Mouse (Mus musculus): ENCODE results near the gene Ackr3. TPM values are rescaled to one million over a fixed set of nuclear protein-coding genes. Genes with fewer than 3 reads are reported as not detected.
A peak's percentile ranks its signal among the peaks of the same experiment; 100 is the strongest.

Gene Ackr3
- polyA plus RNA-seq (2012; fragmentation: generic; extraction: Trizol) = 10.8 TPM

DNA sequence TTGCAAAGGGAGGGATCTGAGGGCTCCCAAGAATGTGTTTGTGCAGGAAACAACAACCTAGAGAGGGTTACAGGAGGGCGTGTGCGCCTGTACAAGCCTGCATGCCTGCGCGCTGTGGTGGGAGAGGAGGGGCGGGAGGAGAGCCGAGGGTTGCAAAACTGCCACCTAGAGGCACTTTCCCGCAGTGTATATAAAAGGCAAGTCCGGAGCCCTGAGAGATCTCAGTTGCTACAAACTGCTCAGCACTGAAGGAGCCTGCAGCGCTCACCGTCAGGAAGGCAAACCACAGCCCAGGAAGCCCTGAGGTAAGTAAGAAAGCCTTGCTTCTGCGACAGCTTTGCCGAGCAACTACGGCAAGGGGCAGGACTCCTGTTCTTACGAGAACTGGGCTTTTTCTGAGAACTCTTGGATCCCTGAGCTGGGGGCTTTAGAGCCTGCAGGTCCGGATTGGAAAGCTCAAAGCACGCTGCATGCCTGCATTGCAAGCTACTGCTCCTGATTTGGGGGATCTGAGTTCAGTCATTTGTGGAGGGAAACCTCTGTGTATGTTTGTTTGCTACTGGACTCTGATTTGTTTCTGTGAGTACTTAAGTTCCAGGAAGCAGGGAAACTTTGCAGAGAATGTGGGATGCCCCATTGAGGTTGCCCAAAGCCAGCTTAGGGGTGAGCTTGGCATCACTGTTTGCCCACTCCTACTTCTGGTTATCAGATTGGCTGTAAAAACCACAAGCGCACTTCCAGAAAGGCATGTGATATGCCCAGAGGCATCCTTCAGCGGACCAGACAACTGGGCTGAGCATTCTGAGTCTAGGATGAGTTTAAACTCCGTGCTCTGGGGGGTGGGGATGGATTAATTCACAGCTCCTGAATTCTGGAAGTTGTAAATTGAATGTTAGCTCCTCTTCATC lies at the start of gene Ackr3:
Gene Ackr3 (plus strand): TSS at position 198 of the 908 bp plus-strand sequence.
- Histone ChIP-seq H3K4me2 (ENCODE audit: low read depth) (peak within 1 kb of the TSS; percentile 76), H3K27me3 (ENCODE audit: control insufficient read depth, insufficient read depth, insufficient read length) (no peaks in the 10 kb centered on the region), H3K4me3 (peak within 1 kb of the TSS; percentile 50), H3K79me2 (ENCODE audit: control insufficient read depth, insufficient read depth) (peaks cover 41% of the 10 kb centered on the region), H3ac (ENCODE audit: control insufficient read depth, insufficient read length) (no peak within 1 kb of the TSS), H3K36me3 (ENCODE audit: control insufficient read depth, insufficient read depth) (no peaks in the 10 kb centered on the region)
- no peak for TF ChIP-seq TCF3 (IDR thresholded peaks at IDR 0.05; ENCODE audit: insufficient read length, low read depth)
- TF ChIP-seq MYOD1 (IDR thresholded peaks at IDR 0.05; ENCODE audit: control insufficient read depth in 1 of 3, insufficient read length in 2 of 3, low read depth in 2 of 3) = peak in 1 of 3 experiments; percentile 10
- TF ChIP-seq SRF (IDR thresholded peaks at IDR 0.05; ENCODE audit: control insufficient read depth, insufficient read length, low read depth) = peak; percentile 21
- TF ChIP-seq CEBPB (IDR thresholded peaks at IDR 0.05; ENCODE audit: insufficient read depth, poor library complexity, severe bottlenecking) = 0 out of 2 replicates have a peak, but pooled peaks have one; percentile 35
- peak; percentile 83 for TF ChIP-seq POLR2A (IDR thresholded peaks at IDR 0.05; ENCODE audit: insufficient read length, low read depth)
- peak; percentile 70 for TF ChIP-seq POLR2AphosphoS2 (IDR thresholded peaks at IDR 0.05; ENCODE audit: insufficient read length, low read depth)
- TF ChIP-seq REST (IDR thresholded peaks at IDR 0.05; ENCODE audit: insufficient read depth, insufficient read length) = no peak
- TF ChIP-seq MAX (IDR thresholded peaks at IDR 0.05; ENCODE audit: low read depth) = no peak
- no peak for TF ChIP-seq E2F4 (IDR thresholded peaks at IDR 0.05; ENCODE audit: insufficient read depth)
- no peak for TF ChIP-seq TCF12 (IDR thresholded peaks at IDR 0.05; ENCODE audit: insufficient read depth, poor library complexity, severe bottlenecking)
- TF ChIP-seq MYOG (IDR thresholded peaks at IDR 0.05; ENCODE audit: control insufficient read depth in 1 of 3, insufficient read depth in 1 of 3, insufficient read length in 2 of 3, low read depth in 2 of 3) = peak in 1 of 3 experiments; percentile 51
- no peak for TF ChIP-seq USF1 (IDR thresholded peaks at IDR 0.05; ENCODE audit: low read depth)

DNA sequence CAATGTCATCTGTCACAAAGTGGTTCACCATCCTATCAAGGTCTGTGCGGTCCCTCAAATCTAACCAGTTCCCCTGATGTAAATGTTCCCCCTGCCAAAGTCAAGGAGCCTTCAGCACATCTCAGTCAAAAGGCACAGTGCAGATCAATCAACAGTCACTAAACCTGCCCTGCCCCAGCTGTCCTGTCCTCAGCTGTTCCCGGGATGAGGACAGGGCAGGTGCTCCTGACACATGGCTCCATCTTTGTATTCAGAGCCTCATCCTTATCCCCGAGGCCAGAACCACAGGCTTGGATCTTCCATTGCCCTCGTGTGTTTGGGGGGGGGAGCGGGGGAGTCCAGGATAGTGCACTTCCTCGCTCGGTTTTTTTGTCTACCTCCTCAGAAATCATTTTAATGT lies 47.2 kb upstream of the Ackr3 start:
- Histone ChIP-seq H3K4me3 (no peak overlapping the region), H3K79me2 (ENCODE audit: control insufficient read depth, insufficient read depth) (no peaks in the 10 kb centered on the region), H3K4me2 (ENCODE audit: low read depth) (no peak overlapping the region), H3K36me3 (ENCODE audit: control insufficient read depth, insufficient read depth) (no peaks in the 10 kb centered on the region), H3K27me3 (ENCODE audit: control insufficient read depth, insufficient read depth, insufficient read length) (no peaks in the 10 kb centered on the region), H3ac (ENCODE audit: control insufficient read depth, insufficient read length) (no peak overlapping the region)
- TF ChIP-seq MAX (IDR thresholded peaks at IDR 0.05; ENCODE audit: low read depth) = no peak
- peak; percentile 97 for TF ChIP-seq TCF3 (IDR thresholded peaks at IDR 0.05; ENCODE audit: insufficient read length, low read depth)
- TF ChIP-seq POLR2A (IDR thresholded peaks at IDR 0.05; ENCODE audit: insufficient read length, low read depth) = no peak
- peak; percentile 94 for TF ChIP-seq TCF12 (IDR thresholded peaks at IDR 0.05; ENCODE audit: insufficient read depth, poor library complexity, severe bottlenecking)
- no peak for TF ChIP-seq SRF (IDR thresholded peaks at IDR 0.05; ENCODE audit: control insufficient read depth, insufficient read length, low read depth)
- TF ChIP-seq MYOG (IDR thresholded peaks at IDR 0.05; ENCODE audit: control insufficient read depth in 1 of 3, insufficient read depth in 1 of 3, insufficient read length in 2 of 3, low read depth in 2 of 3) = peak; percentile 80 to 99 (median 98)
- no peak for TF ChIP-seq E2F4 (IDR thresholded peaks at IDR 0.05; ENCODE audit: insufficient read depth)
- peak; percentile 64 to 99 (median 98) for TF ChIP-seq MYOD1 (IDR thresholded peaks at IDR 0.05; ENCODE audit: control insufficient read depth in 1 of 3, insufficient read length in 2 of 3, low read depth in 2 of 3)

DNA sequence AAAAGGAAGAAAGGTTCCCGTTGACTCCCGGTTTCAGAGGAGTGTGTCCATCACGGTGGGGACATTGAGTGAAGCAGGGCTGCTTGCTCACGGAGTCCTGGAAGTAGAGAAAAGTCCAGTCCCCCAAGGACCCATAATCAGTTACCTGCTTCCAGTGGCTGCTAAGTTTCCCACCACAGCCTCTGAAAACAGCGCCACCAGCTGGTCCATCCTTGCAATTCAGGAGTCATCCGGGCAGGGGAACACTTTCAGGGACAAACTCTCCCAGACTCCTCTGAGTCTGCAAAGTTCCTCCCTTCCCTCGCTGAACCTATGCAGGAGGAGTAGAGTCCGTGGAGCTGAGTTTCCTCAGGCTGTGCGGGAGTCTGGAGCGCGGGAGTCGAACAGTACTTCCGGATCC lies 43.9 kb upstream of the Ackr3 start:
- Histone ChIP-seq H3K79me2 (ENCODE audit: control insufficient read depth, insufficient read depth) (no peaks in the 10 kb centered on the region), H3K36me3 (ENCODE audit: control insufficient read depth, insufficient read depth) (no peaks in the 10 kb centered on the region), H3K27me3 (ENCODE audit: control insufficient read depth, insufficient read depth, insufficient read length) (no peaks in the 10 kb centered on the region), H3K4me2 (ENCODE audit: low read depth) (no peak overlapping the region), H3ac (ENCODE audit: control insufficient read depth, insufficient read length) (no peak overlapping the region), H3K4me3 (no peak overlapping the region)
- no peak for TF ChIP-seq TCF12 (IDR thresholded peaks at IDR 0.05; ENCODE audit: insufficient read depth, poor library complexity, severe bottlenecking)
- TF ChIP-seq CEBPB (IDR thresholded peaks at IDR 0.05; ENCODE audit: insufficient read depth, poor library complexity, severe bottlenecking) = no peak
- no peak for TF ChIP-seq POLR2A (IDR thresholded peaks at IDR 0.05; ENCODE audit: insufficient read length, low read depth)
- no peak for TF ChIP-seq SRF (IDR thresholded peaks at IDR 0.05; ENCODE audit: control insufficient read depth, insufficient read length, low read depth)
- TF ChIP-seq MAX (IDR thresholded peaks at IDR 0.05; ENCODE audit: low read depth) = no peak

- TF ChIP-seq USF1 (IDR thresholded peaks at IDR 0.05; ENCODE audit: low read depth) = no peak
- no peak for TF ChIP-seq SRF (IDR thresholded peaks at IDR 0.05; ENCODE audit: control insufficient read depth, insufficient read length, low read depth)
- TF ChIP-seq E2F4 (IDR thresholded peaks at IDR 0.05; ENCODE audit: insufficient read depth) = no peak
- peak; percentile 28 for TF ChIP-seq TCF12 (IDR thresholded peaks at IDR 0.05; ENCODE audit: insufficient read depth, poor library complexity, severe bottlenecking)
- no peak for TF ChIP-seq CEBPB (IDR thresholded peaks at IDR 0.05; ENCODE audit: insufficient read depth, poor library complexity, severe bottlenecking)
- no peak for TF ChIP-seq MAX (IDR thresholded peaks at IDR 0.05; ENCODE audit: low read depth)
- no peak for TF ChIP-seq POLR2A (IDR thresholded peaks at IDR 0.05; ENCODE audit: insufficient read length, low read depth)
- TF ChIP-seq MYOG (IDR thresholded peaks at IDR 0.05; ENCODE audit: control insufficient read depth in 1 of 3, insufficient read depth in 1 of 3, insufficient read length in 2 of 3, low read depth in 2 of 3) = peak in 2 of 3 experiments; percentile 60 to 87
- TF ChIP-seq POLR2AphosphoS2 (IDR thresholded peaks at IDR 0.05; ENCODE audit: insufficient read length, low read depth) = no peak
- TF ChIP-seq MYOD1 (IDR thresholded peaks at IDR 0.05; ENCODE audit: control insufficient read depth in 1 of 3, insufficient read length in 2 of 3, low read depth in 2 of 3) = peak in 2 of 3 experiments; percentile 88 to 89
- peak; percentile 59 for TF ChIP-seq TCF3 (IDR thresholded peaks at IDR 0.05; ENCODE audit: insufficient read length, low read depth)
- H3K27me3 ChIP-seq (ENCODE audit: control insufficient read depth, insufficient read depth, insufficient read length) = no peaks in the 10 kb centered on the region
- H3ac ChIP-seq (ENCODE audit: control insufficient read depth, insufficient read length) = no peak overlapping the region
- H3K36me3 ChIP-seq (ENCODE audit: control insufficient read depth, insufficient read depth) = no peaks in the 10 kb centered on the region
- no peak overlapping the region for H3K4me3 ChIP-seq
- H3K4me2 ChIP-seq (ENCODE audit: low read depth) = peak overlapping the region; percentile 41
- H3K79me2 ChIP-seq (ENCODE audit: control insufficient read depth, insufficient read depth) = no peaks in the 10 kb centered on the region
Observed at GRCm38 (mm10) chr1:90161623-90162022, 42.2 kb upstream of the Ackr3 start.

All from myocyte (in vitro differentiated cells).